Mouse (Mus musculus): ENCODE results near the gene Psrc1. TPM values are rescaled to one million over a fixed set of nuclear protein-coding genes. Genes with fewer than 3 reads are reported as not detected.

Gene Psrc1
- total and polyA plus RNA-seq, 3 experiments = 33.7 to 172 (median 122) TPM

DNA sequence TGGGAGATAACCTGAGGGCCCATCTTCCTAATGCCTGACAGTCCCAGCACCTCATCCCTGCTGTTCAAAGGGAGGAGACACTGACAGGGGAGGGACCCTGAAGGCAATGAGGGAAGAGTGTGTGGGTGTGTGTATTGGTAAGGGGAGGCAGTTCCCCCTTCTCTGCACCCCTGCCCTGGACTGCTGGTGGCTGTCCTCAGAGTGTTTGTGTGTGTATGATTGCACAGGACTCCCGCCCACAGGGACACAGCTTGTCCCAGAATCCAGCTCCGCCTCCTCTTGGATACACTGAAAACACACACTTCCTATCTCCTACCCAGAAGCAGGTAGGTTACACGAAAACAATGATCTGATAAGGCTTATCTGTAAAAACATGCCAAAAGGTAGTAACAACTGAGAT, 28.4 kb upstream of the Psrc1 start:
- no peak for ATAC-seq (ENCODE audit: extremely low read depth, insufficient number of reproducible peaks, low FRiP score, poor library complexity, severe bottlenecking)
- Histone ChIP-seq H3K36me3 (replicated peaks) (peaks cover 7% of the 10 kb centered on the region), H3K4me3 (ENCODE audit: low read depth, low read length) (no peak overlapping the region), H3K4me1 (ENCODE audit: insufficient read depth, low read depth, low read length) (peaks cover 15% of the 10 kb centered on the region), H3K27me3 (ENCODE audit: insufficient read depth, low read length) (no peaks in the 10 kb centered on the region; the same call in 1 of the 2 replicates), H3K9me3 (replicated peaks) (no peaks in the 10 kb centered on the region)
- TF ChIP-seq TAL1 (conservative IDR thresholded peaks at IDR 0.05; ENCODE audit: low read depth, low read length) = no peak
- TF ChIP-seq GATA1 (IDR thresholded peaks at IDR 0.05; ENCODE audit: borderline replicate concordance, low read length) = no peak
- no peak for TF ChIP-seq CTCF (IDR thresholded peaks at IDR 0.05; ENCODE audit: low read depth, low read length)
- no peak for TF ChIP-seq GATA2 (IDR thresholded peaks at IDR 0.05; ENCODE audit: borderline replicate concordance, low read depth, low read length)
- TF ChIP-seq POLR2AphosphoS5 (IDR thresholded peaks at IDR 0.05; ENCODE audit: insufficient replicate concordance, low read depth, low read length) = no peak
- no peak for DNase-seq (ENCODE audit: low spot score)

DNA sequence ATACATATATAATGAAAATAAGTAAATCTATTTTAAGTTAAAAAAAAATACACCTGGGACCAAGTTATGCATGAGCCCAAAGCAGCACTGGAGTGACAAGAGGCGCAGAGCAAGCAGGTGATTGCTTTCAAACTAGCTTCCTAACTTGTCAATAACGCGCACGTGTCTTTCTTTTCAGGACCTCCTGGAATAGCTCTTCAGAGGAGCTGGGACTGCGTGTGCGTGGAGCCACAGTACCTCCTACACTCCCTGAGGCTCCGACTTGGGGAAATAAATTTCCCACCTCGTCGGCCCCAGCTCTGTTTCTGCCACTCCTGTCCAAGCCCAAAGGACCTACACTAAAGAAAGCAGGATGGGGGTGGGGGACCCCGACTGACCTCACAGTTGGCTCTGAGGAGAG, 26.6 kb upstream of the Psrc1 start:
- Histone ChIP-seq H3K9me3 (replicated peaks) (no peaks in the 10 kb centered on the region), H3K36me3 (replicated peaks) (peaks cover 7% of the 10 kb centered on the region), H3K4me1 (ENCODE audit: insufficient read depth, low read depth, low read length) (peaks cover 15% of the 10 kb centered on the region), H3K27me3 (ENCODE audit: insufficient read depth, low read length) (no peaks in the 10 kb centered on the region; the same call in 1 of the 2 replicates), H3K4me3 (ENCODE audit: low read depth, low read length) (no peak overlapping the region)
- TF ChIP-seq CTCF (IDR thresholded peaks at IDR 0.05; ENCODE audit: low read depth, low read length) (no peak), POLR2AphosphoS5 (IDR thresholded peaks at IDR 0.05; ENCODE audit: insufficient replicate concordance, low read depth, low read length) (no peak)
- DNase-seq (ENCODE audit: low spot score) (no peak), ATAC-seq (ENCODE audit: extremely low read depth, insufficient number of reproducible peaks, low FRiP score, poor library complexity, severe bottlenecking) (no peak)

DNA sequence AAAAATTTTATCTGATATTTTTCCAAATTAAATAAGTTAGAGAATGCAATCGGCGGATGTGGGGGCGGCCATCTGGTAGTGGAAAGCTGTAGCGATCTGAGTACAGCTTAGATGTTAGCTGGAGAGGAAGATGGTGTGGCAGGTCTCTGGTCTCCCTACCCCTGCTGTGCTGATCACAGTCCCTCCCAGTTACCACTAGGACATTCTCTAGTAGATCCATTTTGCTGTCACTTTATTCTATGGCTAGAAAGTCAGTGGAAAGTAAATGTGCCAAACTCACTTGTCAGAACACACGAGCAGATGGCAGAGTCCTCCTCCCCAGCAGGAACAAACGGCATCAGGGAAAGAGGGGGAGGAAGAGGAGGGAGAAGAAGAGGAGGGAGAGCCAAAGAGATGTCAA, 25.2 kb upstream of the Psrc1 start:
- no peak for ATAC-seq (ENCODE audit: extremely low read depth, insufficient number of reproducible peaks, low FRiP score, poor library complexity, severe bottlenecking)
- TF ChIP-seq CTCF (IDR thresholded peaks at IDR 0.05; ENCODE audit: low read depth, low read length) (no peak), POLR2AphosphoS5 (IDR thresholded peaks at IDR 0.05; ENCODE audit: insufficient replicate concordance, low read depth, low read length) (no peak), GATA2 (IDR thresholded peaks at IDR 0.05; ENCODE audit: borderline replicate concordance, low read depth, low read length) (no peak), GATA1 (IDR thresholded peaks at IDR 0.05; ENCODE audit: borderline replicate concordance, low read length) (no peak), TAL1 (conservative IDR thresholded peaks at IDR 0.05; ENCODE audit: low read depth, low read length) (no peak)
- no peak overlapping the region for H3K4me3 ChIP-seq (ENCODE audit: low read depth, low read length)
- peaks cover 7% of the 10 kb centered on the region for H3K36me3 ChIP-seq (replicated peaks)
- peaks cover 15% of the 10 kb centered on the region for H3K4me1 ChIP-seq (ENCODE audit: insufficient read depth, low read depth, low read length)
- no peaks in the 10 kb centered on the region for H3K9me3 ChIP-seq (replicated peaks)
- H3K27me3 ChIP-seq (ENCODE audit: insufficient read depth, low read length) = no peaks in the 10 kb centered on the region; the same call in 1 of the 2 replicates
- no peak for DNase-seq (ENCODE audit: low spot score)

DNA sequence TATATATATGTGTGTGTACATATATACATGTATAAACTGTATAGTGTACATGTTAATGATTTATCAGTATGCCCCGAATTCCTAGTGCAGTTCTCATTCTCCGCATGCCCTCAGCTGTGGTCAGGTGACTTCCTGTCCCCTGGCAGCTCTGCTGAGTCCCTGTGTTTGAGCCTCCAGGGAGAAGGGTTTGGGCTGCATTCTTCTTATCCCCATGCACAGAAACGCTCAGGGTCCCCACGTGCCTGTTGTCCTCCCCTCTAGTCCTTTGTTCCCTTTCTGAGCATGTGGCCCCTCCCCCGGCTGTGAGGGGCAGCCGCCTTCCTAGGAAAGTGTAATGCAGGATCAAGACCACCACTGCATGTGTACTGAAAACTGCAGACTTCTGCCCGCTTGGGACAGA, 22.7 kb upstream of the Psrc1 start:
- DNase-seq (ENCODE audit: low spot score) (no peak), ATAC-seq (ENCODE audit: extremely low read depth, insufficient number of reproducible peaks, low FRiP score, poor library complexity, severe bottlenecking) (no peak)
- Histone ChIP-seq H3K4me3 (ENCODE audit: low read depth, low read length) (no peak overlapping the region), H3K36me3 (replicated peaks) (no peaks in the 10 kb centered on the region), H3K4me1 (ENCODE audit: insufficient read depth, low read depth, low read length) (peaks cover 1% of the 10 kb centered on the region; the same call in 1 of the 2 replicates), H3K9me3 (replicated peaks) (no peaks in the 10 kb centered on the region), H3K27me3 (ENCODE audit: insufficient read depth, low read length) (peaks cover 10% of the 10 kb centered on the region)
- TF ChIP-seq CTCF (IDR thresholded peaks at IDR 0.05; ENCODE audit: low read depth, low read length) (no peak), GATA1 (IDR thresholded peaks at IDR 0.05; ENCODE audit: borderline replicate concordance, low read length) (no peak), GATA2 (IDR thresholded peaks at IDR 0.05; ENCODE audit: borderline replicate concordance, low read depth, low read length) (no peak), TAL1 (conservative IDR thresholded peaks at IDR 0.05; ENCODE audit: low read depth, low read length) (no peak), POLR2AphosphoS5 (IDR thresholded peaks at IDR 0.05; ENCODE audit: insufficient replicate concordance, low read depth, low read length) (no peak)

DNA sequence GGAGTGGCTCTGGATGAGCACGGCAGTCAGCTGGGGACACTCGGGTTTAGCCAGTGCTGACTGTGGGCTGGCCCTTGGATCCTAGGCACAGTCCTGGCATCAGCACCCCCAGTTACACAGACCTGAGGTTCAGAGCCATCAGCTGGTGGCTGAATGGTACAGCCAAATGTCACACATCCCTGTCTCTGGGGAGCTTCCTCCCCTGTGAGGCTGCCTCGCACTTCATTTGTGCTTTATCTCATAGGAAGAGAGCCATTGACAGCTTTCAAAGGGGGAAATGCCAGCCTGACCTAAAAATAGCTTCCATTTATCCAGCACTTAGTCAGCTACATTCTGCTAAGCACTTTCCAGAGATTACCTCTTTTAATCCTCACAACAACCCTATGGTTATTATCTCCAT, 20.0 kb upstream of the Psrc1 start:
- Histone ChIP-seq H3K27me3 (ENCODE audit: insufficient read depth, low read length) (peaks cover 26% of the 10 kb centered on the region), H3K9me3 (replicated peaks) (no peaks in the 10 kb centered on the region), H3K4me3 (ENCODE audit: low read depth, low read length) (no peak overlapping the region), H3K4me1 (ENCODE audit: insufficient read depth, low read depth, low read length) (peaks cover under 1% of the 10 kb centered on the region), H3K36me3 (replicated peaks) (no peaks in the 10 kb centered on the region)
- TF ChIP-seq GATA1 (IDR thresholded peaks at IDR 0.05; ENCODE audit: borderline replicate concordance, low read length) (no peak), CTCF (IDR thresholded peaks at IDR 0.05; ENCODE audit: low read depth, low read length) (no peak), TAL1 (conservative IDR thresholded peaks at IDR 0.05; ENCODE audit: low read depth, low read length) (no peak), POLR2AphosphoS5 (IDR thresholded peaks at IDR 0.05; ENCODE audit: insufficient replicate concordance, low read depth, low read length) (no peak), GATA2 (IDR thresholded peaks at IDR 0.05; ENCODE audit: borderline replicate concordance, low read depth, low read length) (no peak)
- ATAC-seq (ENCODE audit: extremely low read depth, insufficient number of reproducible peaks, low FRiP score, poor library complexity, severe bottlenecking) = no peak
- DNase-seq (ENCODE audit: low spot score) = no peak

DNA sequence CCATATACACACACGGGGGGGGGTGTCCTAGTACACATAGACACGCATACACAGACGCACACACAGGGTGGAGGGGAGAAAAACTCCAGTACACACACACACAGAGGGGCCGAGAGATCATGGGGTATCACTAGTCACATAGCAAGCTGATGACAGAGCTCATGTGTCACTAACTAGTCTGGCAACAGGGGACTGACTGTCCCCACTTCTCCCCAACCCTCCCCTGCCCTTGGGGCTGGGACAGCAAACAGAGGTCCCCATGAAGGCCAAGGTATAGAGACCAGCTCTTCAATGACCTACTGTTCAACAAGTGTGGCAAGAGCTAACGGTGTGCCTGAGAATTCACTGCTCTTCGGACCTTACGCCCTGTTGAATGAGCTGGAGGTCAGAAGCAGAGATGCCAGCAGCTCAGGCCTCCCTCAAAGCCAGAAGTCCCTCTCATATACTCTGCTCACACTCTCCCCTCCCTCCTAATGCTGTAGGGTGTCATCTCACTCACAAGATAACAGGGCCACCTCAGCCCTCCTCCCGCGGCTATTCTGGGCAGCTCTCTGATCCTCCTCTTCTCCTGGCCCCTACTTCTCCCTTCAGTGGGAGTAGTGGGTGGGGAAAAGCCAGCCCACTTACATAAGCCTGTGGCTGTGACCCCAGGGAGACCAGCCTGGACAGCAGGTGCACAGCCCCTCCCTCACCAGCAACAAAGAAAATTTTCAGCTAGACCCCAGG, 19.2 kb upstream of the Psrc1 start, which contains the start of gene Mybphl:
Gene Mybphl (plus strand): TSS at position 642 of the 726 bp plus-strand sequence.
- no peak within 1 kb of the TSS for H3K4me3 ChIP-seq (ENCODE audit: low read depth, low read length)
- H3K27me3 ChIP-seq (ENCODE audit: insufficient read depth, low read length) = peaks cover 32% of the 10 kb centered on the region
- H3K36me3 ChIP-seq (replicated peaks) = no peaks in the 10 kb centered on the region
- TF ChIP-seq GATA2 (IDR thresholded peaks at IDR 0.05; ENCODE audit: borderline replicate concordance, low read depth, low read length) (no peak), TAL1 (conservative IDR thresholded peaks at IDR 0.05; ENCODE audit: low read depth, low read length) (no peak), GATA1 (IDR thresholded peaks at IDR 0.05; ENCODE audit: borderline replicate concordance, low read length) (no peak), POLR2AphosphoS5 (IDR thresholded peaks at IDR 0.05; ENCODE audit: insufficient replicate concordance, low read depth, low read length) (no peak), CTCF (IDR thresholded peaks at IDR 0.05; ENCODE audit: low read depth, low read length) (no peak)
- ATAC-seq (ENCODE audit: extremely low read depth, insufficient number of reproducible peaks, low FRiP score, poor library complexity, severe bottlenecking) (no peak), DNase-seq (ENCODE audit: low spot score) (no peak)
- no peaks in the 10 kb centered on the region for H3K9me3 ChIP-seq (replicated peaks)
- H3K4me1 ChIP-seq (ENCODE audit: insufficient read depth, low read depth, low read length) = peaks cover 3% of the 10 kb centered on the region

Measured in G1E (cell line).